Mouse (Mus musculus): ENCODE measurements around the gene Oxtr. TPM values are rescaled to one million over a fixed set of nuclear protein-coding genes. Genes with fewer than 3 reads are reported as not detected.

Oxtr gene
- polyA plus RNA-seq, 1 experiment from 2014 or later, result 1.9 TPM

DNA sequence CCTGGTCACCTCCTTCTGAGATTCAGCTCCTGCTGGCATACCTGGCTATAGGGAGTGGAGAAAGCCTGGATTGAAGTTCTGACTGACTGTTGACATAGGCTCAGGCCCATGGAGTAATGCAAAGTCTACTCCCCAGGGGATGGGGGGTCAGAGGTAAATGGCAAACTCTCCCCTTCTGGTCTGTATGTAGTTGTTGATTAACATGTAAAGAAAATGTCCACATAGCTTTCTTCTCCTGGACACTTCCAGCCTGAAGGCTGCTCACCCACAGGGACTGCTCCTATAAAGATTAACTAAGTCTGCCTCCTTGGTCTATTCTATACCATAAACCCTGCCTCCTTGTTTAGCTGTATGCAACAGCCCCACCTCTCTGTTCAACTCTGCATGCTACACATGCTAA lies 23.7 kb downstream of the Oxtr start:
- Histone ChIP-seq H3K9me3 (ENCODE audit: control insufficient read depth, low read length) (0 out of 2 replicates have a peak, but pooled peaks cover 3% of the 10 kb centered on the region), H3K27ac (ENCODE audit: low read depth, low read length) (no peak overlapping the region), H3K36me3 (ENCODE audit: control insufficient read depth, insufficient read depth, low read length) (no peaks in the 10 kb centered on the region), H3K9ac (replicated peaks; ENCODE audit: low read depth, low read length) (no peak overlapping the region), H3K4me1 (ENCODE audit: control insufficient read depth, insufficient read depth, low read length) (no peaks in the 10 kb centered on the region), H3K27me3 (ENCODE audit: control insufficient read depth, insufficient read depth, low read length) (no peaks in the 10 kb centered on the region), H3K4me3 (ENCODE audit: low read depth, low read length) (no peak overlapping the region), H3K4me2 (ENCODE audit: low read depth, low read length) (no peak overlapping the region)
- no peak for ATAC-seq (ENCODE audit: low read depth)

DNA sequence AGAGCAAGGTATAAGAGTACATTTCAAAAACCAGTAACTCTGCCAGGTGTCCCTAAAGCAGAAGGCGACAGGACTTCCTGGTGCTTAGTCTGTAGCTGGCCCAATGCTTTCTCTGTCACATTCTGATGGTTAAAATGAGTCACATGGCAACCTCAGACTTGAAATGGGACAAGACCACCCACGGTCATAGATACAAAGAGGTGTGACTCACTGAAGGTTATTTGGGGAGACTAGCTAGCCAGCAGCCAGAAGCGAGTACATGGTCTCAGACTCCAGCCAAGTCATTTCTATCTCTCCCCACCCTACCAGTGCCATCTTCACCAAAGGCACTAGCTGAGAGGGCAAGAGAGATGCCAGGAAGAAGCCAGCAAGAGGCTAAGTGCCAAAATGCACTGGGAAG lies 24.3 kb downstream of the Oxtr start:
- no peak overlapping the region for H3K27ac ChIP-seq (ENCODE audit: low read depth, low read length)
- 89% methylated on average over 3 of the region's 3 CpGs for WGBS
- H3K4me2 ChIP-seq (ENCODE audit: low read depth, low read length), result no peak overlapping the region
- no peaks in the 10 kb centered on the region for H3K4me1 ChIP-seq (ENCODE audit: control insufficient read depth, insufficient read depth, low read length)
- H3K4me3 ChIP-seq (ENCODE audit: low read depth, low read length), result no peak overlapping the region
- no peak overlapping the region for H3K9ac ChIP-seq (replicated peaks; ENCODE audit: low read depth, low read length)
- 0 out of 2 replicates have a peak, but pooled peaks cover 3% of the 10 kb centered on the region for H3K9me3 ChIP-seq (ENCODE audit: control insufficient read depth, low read length)
- no peaks in the 10 kb centered on the region for H3K36me3 ChIP-seq (ENCODE audit: control insufficient read depth, insufficient read depth, low read length)
- no peaks in the 10 kb centered on the region for H3K27me3 ChIP-seq (ENCODE audit: control insufficient read depth, insufficient read depth, low read length)
- no peak for ATAC-seq (ENCODE audit: low read depth)

DNA sequence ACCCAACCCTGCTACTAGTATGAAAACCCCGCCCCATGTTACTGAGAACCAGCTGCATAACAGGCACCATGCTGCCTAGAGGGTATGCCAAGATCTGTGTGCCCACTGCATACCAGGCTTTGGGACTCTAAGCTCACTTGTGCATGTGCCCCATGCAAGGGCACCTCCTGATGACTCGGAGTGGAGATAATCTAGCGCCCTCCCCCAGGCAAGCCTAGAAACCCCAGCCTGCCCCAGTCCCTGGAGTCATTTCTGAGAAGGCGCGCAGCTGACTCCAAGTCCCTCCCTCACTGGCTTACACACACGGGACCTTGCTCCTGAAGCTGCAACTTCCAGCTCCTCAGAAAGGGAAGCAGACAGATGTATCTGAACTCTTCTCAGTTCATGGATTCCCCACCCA lies 26.4 kb downstream of the Oxtr start:
- Histone ChIP-seq H3K4me1 (ENCODE audit: control insufficient read depth, insufficient read depth, low read length) (no peaks in the 10 kb centered on the region), H3K36me3 (ENCODE audit: control insufficient read depth, insufficient read depth, low read length) (no peaks in the 10 kb centered on the region), H3K9me3 (ENCODE audit: control insufficient read depth, low read length) (no peaks in the 10 kb centered on the region), H3K27ac (ENCODE audit: low read depth, low read length) (no peak overlapping the region), H3K4me2 (ENCODE audit: low read depth, low read length) (no peak overlapping the region), H3K4me3 (ENCODE audit: low read depth, low read length) (no peak overlapping the region), H3K9ac (replicated peaks; ENCODE audit: low read depth, low read length) (no peak overlapping the region), H3K27me3 (ENCODE audit: control insufficient read depth, insufficient read depth, low read length) (no peaks in the 10 kb centered on the region)
- no peak for ATAC-seq (ENCODE audit: low read depth)
- 88% methylated on average over 6 of the region's 6 CpGs for WGBS

DNA sequence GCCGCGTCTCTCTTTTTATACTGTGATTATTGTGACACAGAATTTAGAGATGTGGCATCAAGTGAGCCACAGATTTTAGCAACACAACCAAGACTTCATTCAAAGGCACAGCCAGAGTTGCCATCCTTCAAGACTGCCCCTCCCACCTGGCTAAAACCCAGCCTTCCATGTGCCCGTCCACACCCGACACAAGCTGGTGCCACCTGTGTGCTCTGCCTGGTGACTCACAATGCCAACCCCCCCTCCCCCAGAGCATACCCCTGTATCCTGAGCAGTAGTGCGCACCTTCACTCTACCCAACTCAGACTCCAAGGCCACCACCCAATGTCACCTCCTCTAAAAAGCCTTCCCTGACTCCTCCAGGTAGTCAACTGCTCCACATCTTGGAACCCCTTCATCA lies 28.3 kb downstream of the Oxtr start:
- Histone ChIP-seq H3K4me1 (ENCODE audit: control insufficient read depth, insufficient read depth, low read length) (no peaks in the 10 kb centered on the region), H3K36me3 (ENCODE audit: control insufficient read depth, insufficient read depth, low read length) (no peaks in the 10 kb centered on the region), H3K4me3 (ENCODE audit: low read depth, low read length) (no peak overlapping the region), H3K4me2 (ENCODE audit: low read depth, low read length) (no peak overlapping the region), H3K9me3 (ENCODE audit: control insufficient read depth, low read length) (no peaks in the 10 kb centered on the region), H3K27me3 (ENCODE audit: control insufficient read depth, insufficient read depth, low read length) (no peaks in the 10 kb centered on the region), H3K27ac (ENCODE audit: low read depth, low read length) (no peak overlapping the region), H3K9ac (replicated peaks; ENCODE audit: low read depth, low read length) (no peak overlapping the region)
- ATAC-seq (ENCODE audit: low read depth), result no peak
- WGBS, result 94% methylated on average over 5 of the region's 5 CpGs

DNA sequence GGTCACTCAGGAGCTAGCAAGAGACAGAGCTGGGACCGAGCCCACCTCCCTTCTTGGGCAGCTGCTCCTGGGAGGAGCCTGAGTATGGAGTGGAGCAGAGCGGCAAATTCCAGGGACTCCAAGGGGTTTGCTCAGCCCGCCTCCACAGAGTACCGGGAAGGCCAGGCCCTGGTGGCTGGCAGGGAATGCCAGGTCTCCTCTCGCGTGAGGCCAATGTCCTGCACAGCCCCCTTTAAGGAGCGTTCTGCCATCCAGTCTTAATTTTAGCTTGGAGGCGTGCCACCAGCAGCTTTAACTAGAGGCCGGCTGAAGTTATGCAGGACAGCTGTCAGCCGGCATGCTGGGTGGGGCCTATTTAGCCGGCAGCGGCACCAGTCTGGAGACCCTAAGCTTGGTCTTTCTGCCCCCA lies 30.4 kb downstream of the Oxtr start, which contains the start of gene Cav3:
TSS of gene Cav3 (plus strand) at position 165 of the 409 bp plus-strand sequence.
- no peaks in the 10 kb centered on the region for H3K36me3 ChIP-seq (ENCODE audit: control insufficient read depth, insufficient read depth, low read length)
- H3K27me3 ChIP-seq (ENCODE audit: control insufficient read depth, insufficient read depth, low read length), result no peaks in the 10 kb centered on the region
- no peaks in the 10 kb centered on the region for H3K9me3 ChIP-seq (ENCODE audit: control insufficient read depth, low read length)
- no peak within 1 kb of the TSS for H3K9ac ChIP-seq (replicated peaks; ENCODE audit: low read depth, low read length)
- H3K4me1 ChIP-seq (ENCODE audit: control insufficient read depth, insufficient read depth, low read length), result no peaks in the 10 kb centered on the region
- no peak within 1 kb of the TSS for H3K27ac ChIP-seq (ENCODE audit: low read depth, low read length)
- 77% methylated on average over 12 of the region's 12 CpGs for WGBS
- ATAC-seq (ENCODE audit: low read depth), result no peak
- no peak within 1 kb of the TSS for H3K4me2 ChIP-seq (ENCODE audit: low read depth, low read length)
- H3K4me3 ChIP-seq (ENCODE audit: low read depth, low read length), result no peak within 1 kb of the TSS

DNA sequence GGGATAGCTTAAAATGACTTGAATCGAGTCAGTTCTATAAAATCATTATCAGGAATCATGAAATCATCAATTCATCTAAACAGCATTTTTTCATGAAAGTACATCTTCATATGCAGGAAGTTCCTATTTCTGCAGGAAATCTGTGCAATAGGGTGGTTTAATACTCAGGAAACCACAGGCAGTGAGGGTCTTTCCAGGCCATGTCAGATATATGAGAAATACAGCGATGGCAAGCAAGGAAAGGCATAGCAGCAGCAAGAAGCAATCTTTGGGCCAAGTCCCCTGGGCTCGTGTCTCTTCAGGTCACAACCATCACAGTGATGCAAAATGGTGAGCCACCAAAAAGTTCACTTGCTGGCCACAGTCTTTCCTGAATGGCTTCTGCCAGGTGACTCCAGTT lies 44.1 kb downstream of the Oxtr start:
- Histone ChIP-seq H3K27me3 (ENCODE audit: control insufficient read depth, insufficient read depth, low read length) (no peaks in the 10 kb centered on the region), H3K27ac (ENCODE audit: low read depth, low read length) (no peak overlapping the region), H3K36me3 (ENCODE audit: control insufficient read depth, insufficient read depth, low read length) (no peaks in the 10 kb centered on the region), H3K9me3 (ENCODE audit: control insufficient read depth, low read length) (no peaks in the 10 kb centered on the region), H3K9ac (replicated peaks; ENCODE audit: low read depth, low read length) (no peak overlapping the region), H3K4me1 (ENCODE audit: control insufficient read depth, insufficient read depth, low read length) (no peaks in the 10 kb centered on the region), H3K4me3 (ENCODE audit: low read depth, low read length) (no peak overlapping the region), H3K4me2 (ENCODE audit: low read depth, low read length) (no peak overlapping the region)
- no peak for ATAC-seq (ENCODE audit: low read depth)
- 83% methylated on average over 3 of the region's 3 CpGs for WGBS

DNA sequence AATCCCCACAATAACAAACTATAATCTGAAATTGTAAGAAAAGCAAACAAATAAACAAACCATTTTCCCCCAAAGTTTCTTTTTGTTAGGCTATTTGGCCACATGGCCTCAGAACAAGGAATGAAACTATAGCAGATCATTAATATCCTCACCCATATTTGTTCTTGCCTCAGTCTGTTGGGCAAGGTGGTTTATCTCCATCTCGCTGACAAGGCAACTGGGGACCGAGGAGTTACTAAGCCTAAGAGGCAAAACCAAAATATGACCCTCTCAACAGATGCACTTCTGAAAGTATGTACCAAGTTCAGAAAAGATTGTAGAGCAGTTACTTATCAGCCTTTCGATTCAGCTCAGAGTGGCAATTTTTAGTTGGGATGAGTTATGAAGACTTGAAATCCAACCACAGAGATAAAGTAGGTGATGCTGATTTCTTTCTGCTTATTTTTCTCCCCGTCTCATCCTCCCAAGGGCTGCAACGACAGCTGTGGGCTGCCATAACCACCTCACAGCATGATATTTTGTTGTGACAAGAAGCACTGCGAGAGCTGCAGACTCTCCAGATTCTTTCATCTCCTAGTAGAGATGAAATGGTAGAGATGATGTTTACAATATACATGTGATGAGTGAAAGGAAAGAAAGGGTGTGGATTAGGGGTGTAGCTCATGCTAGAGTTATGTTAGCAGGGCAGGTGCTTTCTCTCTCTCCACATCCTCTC lies 63.6 kb downstream of the Oxtr start:
- Histone ChIP-seq H3K27ac (ENCODE audit: low read depth, low read length) (no peak overlapping the region), H3K36me3 (ENCODE audit: control insufficient read depth, insufficient read depth, low read length) (no peaks in the 10 kb centered on the region), H3K9me3 (ENCODE audit: control insufficient read depth, low read length) (peaks cover 4% of the 10 kb centered on the region; the same call in 1 of the 2 replicates), H3K27me3 (ENCODE audit: control insufficient read depth, insufficient read depth, low read length) (no peaks in the 10 kb centered on the region), H3K4me3 (ENCODE audit: low read depth, low read length) (no peak overlapping the region), H3K9ac (replicated peaks; ENCODE audit: low read depth, low read length) (no peak overlapping the region), H3K4me2 (ENCODE audit: low read depth, low read length) (no peak overlapping the region), H3K4me1 (ENCODE audit: control insufficient read depth, insufficient read depth, low read length) (no peaks in the 10 kb centered on the region)
- 76% methylated on average over 6 of the region's 6 CpGs for WGBS
- no peak for ATAC-seq (ENCODE audit: low read depth)

DNA sequence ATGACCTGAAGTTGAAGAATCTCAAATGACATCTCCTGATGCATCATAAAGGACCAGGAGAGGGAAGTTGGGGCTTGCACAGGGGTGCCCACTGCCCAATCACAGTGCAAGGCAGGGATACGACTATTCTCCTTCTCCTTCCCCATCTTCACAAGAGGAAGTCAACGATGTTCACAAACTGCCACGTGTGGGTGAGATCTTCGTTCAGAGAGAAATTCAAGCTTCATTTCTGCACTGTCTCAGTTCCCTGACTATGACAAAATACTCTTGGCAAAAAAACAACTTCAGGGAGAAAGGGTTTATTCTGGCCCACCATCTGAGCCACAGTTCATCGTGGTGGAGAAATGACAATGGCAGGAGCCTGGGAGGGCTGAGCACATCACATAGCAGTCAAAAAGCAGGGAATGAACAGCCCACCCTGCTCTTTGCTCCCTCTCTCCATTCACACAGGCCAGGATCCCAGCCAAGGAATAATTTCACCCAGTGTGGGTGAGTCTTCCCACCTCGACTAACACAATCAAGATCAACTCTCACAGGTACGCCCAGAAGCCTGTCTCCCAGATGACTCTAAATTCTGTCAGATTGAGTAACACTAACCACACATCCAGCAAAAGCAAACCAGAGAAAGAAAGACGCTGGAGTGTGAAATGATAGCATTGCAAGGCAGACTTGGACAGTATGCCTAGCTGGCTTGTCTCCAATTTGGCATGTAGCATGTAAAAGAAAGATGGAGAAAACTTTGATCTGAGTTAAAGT lies 65.8 kb downstream of the Oxtr start:
- no peaks in the 10 kb centered on the region for H3K4me1 ChIP-seq (ENCODE audit: control insufficient read depth, insufficient read depth, low read length)
- ATAC-seq (ENCODE audit: low read depth), result no peak
- peaks cover 4% of the 10 kb centered on the region; the same call in 1 of the 2 replicates for H3K9me3 ChIP-seq (ENCODE audit: control insufficient read depth, low read length)
- H3K4me2 ChIP-seq (ENCODE audit: low read depth, low read length), result no peak overlapping the region
- 85% methylated on average over 8 of the region's 8 CpGs for WGBS
- no peak overlapping the region for H3K4me3 ChIP-seq (ENCODE audit: low read depth, low read length)
- no peak overlapping the region for H3K9ac ChIP-seq (replicated peaks; ENCODE audit: low read depth, low read length)
- no peaks in the 10 kb centered on the region for H3K27me3 ChIP-seq (ENCODE audit: control insufficient read depth, insufficient read depth, low read length)
- no peaks in the 10 kb centered on the region for H3K36me3 ChIP-seq (ENCODE audit: control insufficient read depth, insufficient read depth, low read length)
- H3K27ac ChIP-seq (ENCODE audit: low read depth, low read length), result no peak overlapping the region

All from neural tube, embryonic 14.5 days (tissue).